Mouse (Mus musculus): ENCODE measurements around the gene Krt33b. TPM values are rescaled to one million over a fixed set of nuclear protein-coding genes. Genes with fewer than 3 reads are reported as not detected.

Gene Krt33b
- polyA plus RNA-seq, 1 experiment from 2014 or later = 0.09 TPM

DNA sequence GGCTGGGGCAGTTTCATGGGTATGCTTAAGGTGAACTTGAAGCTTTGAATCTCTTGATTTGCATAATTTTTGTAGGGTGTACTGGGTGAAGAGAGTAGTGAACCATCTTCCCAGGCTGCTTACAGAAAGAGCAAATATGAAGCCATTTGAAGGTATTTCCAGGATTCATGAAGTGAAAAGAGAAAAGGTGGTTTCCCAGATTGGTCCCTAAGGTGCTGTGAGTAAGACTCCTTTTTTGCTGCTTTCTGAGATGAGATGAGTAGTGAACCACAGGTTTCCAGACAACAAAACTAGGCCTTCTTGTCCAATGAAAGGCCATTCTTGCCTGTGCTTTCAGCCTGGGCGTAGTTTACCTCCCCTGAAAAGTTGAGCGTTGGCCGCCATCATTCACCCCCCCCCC is 41.1 kb downstream of the Krt33b start:
- Histone ChIP-seq H3K9me3 (no peaks in the 10 kb centered on the region), H3K4me2 (replicated peaks) (no peak overlapping the region), H3K27ac (no peak overlapping the region), H3K4me3 (replicated peaks) (no peak overlapping the region), H3K36me3 (no peaks in the 10 kb centered on the region), H3K9ac (no peak overlapping the region), H3K27me3 (replicated peaks) (no peaks in the 10 kb centered on the region), H3K4me1 (replicated peaks) (no peaks in the 10 kb centered on the region)
- 91% methylated on average over 3 of the region's 3 CpGs for WGBS
- ATAC-seq = no peak

DNA sequence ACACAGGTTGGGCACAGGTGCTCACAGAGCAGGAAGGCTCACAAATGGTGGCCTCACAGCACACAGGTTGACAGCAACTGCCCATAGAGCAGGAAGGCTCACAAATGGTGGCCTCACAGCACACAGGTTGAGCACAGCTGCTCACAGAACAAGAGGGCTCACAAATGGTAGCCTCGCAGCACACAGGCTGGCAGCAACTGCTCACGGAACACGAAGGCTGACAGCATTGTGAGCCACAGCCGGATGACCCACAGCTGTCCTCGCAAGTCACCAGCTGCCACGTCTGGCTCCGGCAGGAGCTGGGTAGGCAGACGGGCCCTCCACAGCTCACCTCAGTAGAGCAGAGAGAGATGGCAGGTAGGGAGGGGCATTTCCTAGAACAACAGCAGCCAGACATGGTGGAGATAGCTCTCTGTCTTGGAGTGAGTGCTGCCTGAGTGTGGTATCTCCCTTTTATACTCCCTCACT is 43.5 kb downstream of the Krt33b start, which contains the start of gene Krtap16-1:
Gene Krtap16-1, minus strand, starts transcription at position 418 of the 468 bp plus-strand sequence.
- WGBS = 75% methylated on average over 8 of the region's 8 CpGs
- no peak for ATAC-seq
- H3K4me1 ChIP-seq (replicated peaks) = no peaks in the 10 kb centered on the region

DNA sequence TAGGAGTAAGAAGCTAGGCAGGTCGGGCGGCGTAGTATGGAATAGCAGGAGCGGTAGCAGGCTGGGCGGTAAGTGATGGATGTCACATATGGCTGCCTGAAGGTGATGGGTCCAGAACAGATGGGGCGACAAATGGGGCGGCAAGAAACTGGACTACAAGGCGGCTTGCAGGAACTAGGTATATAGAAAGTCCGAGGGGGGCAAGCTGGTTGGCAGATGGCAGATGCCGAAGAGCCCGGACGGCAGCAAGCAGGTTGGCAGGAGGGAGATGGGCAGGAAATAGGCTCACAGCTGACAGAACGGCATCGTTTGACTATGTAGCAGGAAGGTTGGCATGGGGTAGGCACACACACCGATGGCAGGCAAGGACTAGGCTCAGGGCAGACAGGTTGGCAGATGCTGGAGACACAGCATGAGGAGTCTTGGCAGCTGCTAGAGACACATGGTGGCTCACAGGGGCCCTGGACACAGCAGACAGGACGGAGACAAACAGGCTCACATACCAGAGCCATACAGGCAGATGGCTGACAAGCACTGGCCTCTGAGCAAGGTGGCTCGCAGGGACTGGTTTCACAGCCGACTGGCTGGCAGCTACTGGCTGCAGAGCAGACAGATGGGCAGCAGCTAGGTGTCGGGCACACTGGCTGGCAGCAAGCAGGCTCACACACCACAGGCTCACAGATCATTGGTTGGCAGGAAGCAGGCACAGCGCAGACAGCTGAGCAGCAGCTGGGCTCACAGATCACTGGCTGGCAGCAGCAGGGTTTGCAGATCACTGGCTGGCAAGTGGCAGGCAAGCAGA is 44.2 kb downstream of the Krt33b start:
- H3K27me3 ChIP-seq (replicated peaks) = no peaks in the 10 kb centered on the region
- H3K36me3 ChIP-seq = no peaks in the 10 kb centered on the region
- no peak overlapping the region for H3K4me3 ChIP-seq (replicated peaks)
- no peak overlapping the region for H3K4me2 ChIP-seq (replicated peaks)
- H3K27ac ChIP-seq = no peak overlapping the region
- H3K9me3 ChIP-seq = no peaks in the 10 kb centered on the region
- no peak for ATAC-seq
- 78% methylated on average over 20 of the region's 20 CpGs for WGBS
- H3K9ac ChIP-seq = no peak overlapping the region
- H3K4me1 ChIP-seq (replicated peaks) = no peaks in the 10 kb centered on the region

More for the DNA sequence above, 43.5 kb downstream of the Krt33b start, which contains the start of gene Krtap16-1:
- Histone ChIP-seq H3K27me3 (replicated peaks) (no peaks in the 10 kb centered on the region), H3K4me2 (replicated peaks) (no peak within 1 kb of the TSS), H3K9me3 (no peaks in the 10 kb centered on the region), H3K27ac (no peak within 1 kb of the TSS), H3K36me3 (no peaks in the 10 kb centered on the region), H3K4me3 (replicated peaks) (no peak within 1 kb of the TSS), H3K9ac (no peak within 1 kb of the TSS)

DNA sequence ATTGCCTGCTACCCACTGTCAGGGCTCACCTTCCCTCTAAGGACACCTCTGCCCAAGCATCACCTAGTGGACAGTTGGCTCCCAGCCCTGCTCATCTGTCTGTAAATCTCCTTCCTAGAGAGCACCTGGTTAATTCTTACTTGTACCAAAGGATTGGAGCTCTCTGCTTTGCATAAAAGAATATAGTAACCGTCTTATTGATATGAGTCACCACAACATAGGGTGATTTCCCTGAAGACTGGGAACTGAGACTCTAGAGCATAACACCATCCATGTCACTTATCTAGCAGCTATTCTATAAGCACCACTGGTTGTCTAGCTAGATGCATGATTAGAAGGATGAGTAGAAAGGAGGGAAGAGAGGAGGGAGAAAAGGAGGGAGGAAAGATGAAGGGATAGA is 46.2 kb downstream of the Krt33b start:
- 94% methylated on average over 1 of the region's 1 CpGs for WGBS
- no peak for ATAC-seq
- Histone ChIP-seq H3K9ac (no peak overlapping the region), H3K27ac (no peak overlapping the region), H3K9me3 (no peaks in the 10 kb centered on the region), H3K27me3 (replicated peaks) (no peaks in the 10 kb centered on the region), H3K4me1 (replicated peaks) (no peaks in the 10 kb centered on the region), H3K4me2 (replicated peaks) (no peak overlapping the region), H3K4me3 (replicated peaks) (no peak overlapping the region), H3K36me3 (no peaks in the 10 kb centered on the region)

DNA sequence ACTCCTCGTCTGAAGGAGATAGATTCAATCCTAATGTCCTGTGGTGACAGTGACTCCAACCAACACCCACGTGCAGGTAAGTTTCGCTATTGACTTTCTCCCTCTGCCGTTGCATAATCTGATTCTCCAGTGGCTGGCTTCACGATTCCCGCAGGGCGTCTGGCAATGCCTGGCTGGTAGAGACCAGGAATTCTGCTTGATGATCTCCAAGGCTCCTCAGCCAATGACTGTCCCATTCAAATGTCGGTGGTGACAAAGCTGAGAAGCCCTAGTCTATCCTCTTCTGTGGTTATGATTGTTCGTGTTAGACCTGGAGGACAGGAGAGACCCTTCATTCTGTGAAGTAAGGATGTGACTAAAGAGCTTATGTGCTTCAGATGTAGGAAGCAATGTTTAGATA is 46.9 kb downstream of the Krt33b start:
- H3K9me3 ChIP-seq = no peaks in the 10 kb centered on the region
- no peaks in the 10 kb centered on the region for H3K36me3 ChIP-seq
- H3K4me2 ChIP-seq (replicated peaks) = no peak overlapping the region
- ATAC-seq = no peak
- H3K9ac ChIP-seq = no peak overlapping the region
- no peaks in the 10 kb centered on the region for H3K4me1 ChIP-seq (replicated peaks)
- H3K27me3 ChIP-seq (replicated peaks) = no peaks in the 10 kb centered on the region
- H3K27ac ChIP-seq = no peak overlapping the region
- WGBS = 82% methylated on average over 9 of the region's 9 CpGs
- no peak overlapping the region for H3K4me3 ChIP-seq (replicated peaks)

DNA sequence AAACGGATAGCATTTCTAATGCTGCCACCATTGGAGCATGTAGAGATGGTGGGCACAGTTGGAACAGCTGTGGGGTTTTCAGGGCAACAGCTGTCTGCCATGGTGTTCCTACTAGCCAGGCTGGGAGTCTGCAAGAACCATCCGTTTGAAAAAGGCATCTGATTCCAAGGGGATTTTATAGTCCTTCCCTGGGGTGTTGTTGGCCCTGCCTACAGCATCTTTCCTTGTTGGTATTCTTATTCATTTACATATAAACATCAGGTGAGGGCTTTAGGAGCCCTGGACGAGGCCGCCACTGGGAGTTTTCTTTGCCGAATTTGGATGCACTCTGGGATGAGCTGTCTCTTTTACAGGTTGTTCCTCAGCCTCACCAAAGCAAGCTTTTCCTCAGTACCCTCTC is 50.7 kb downstream of the Krt33b start, which contains the start of gene Krtap29-1:
Gene Krtap29-1, minus strand, starts transcription at position 101 of the 400 bp plus-strand sequence.
- no peak for ATAC-seq
- 73% methylated on average over 5 of the region's 5 CpGs for WGBS

More for the DNA sequence above, 50.7 kb downstream of the Krt33b start, which contains the start of gene Krtap29-1:
- Histone ChIP-seq H3K27ac (no peak within 1 kb of the TSS), H3K9me3 (no peaks in the 10 kb centered on the region), H3K4me2 (replicated peaks) (no peak within 1 kb of the TSS), H3K9ac (no peak within 1 kb of the TSS), H3K27me3 (replicated peaks) (no peaks in the 10 kb centered on the region), H3K4me3 (replicated peaks) (no peak within 1 kb of the TSS), H3K36me3 (no peaks in the 10 kb centered on the region), H3K4me1 (replicated peaks) (no peaks in the 10 kb centered on the region)

Other genes with a start within 250 kb of the Krt33b start
- not detected in 2 replicates for gene Krtap4-8, start 249.2 kb downstream of the Krt33b start, polyA plus RNA-seq (2015; fragmentation: Nextera tagmentation; extraction: Ambion mirVana)
- gene Krtap4-9, start 244.7 kb downstream of the Krt33b start, polyA plus RNA-seq (2015; fragmentation: Nextera tagmentation; extraction: Ambion mirVana) = not detected in 2 replicates
- gene Gm11596, start 236.4 kb downstream of the Krt33b start, polyA plus RNA-seq (2015; fragmentation: Nextera tagmentation; extraction: Ambion mirVana) = not detected in 2 replicates
- not detected in 2 replicates for gene Gm11569, start 230.9 kb downstream of the Krt33b start, polyA plus RNA-seq (2015; fragmentation: Nextera tagmentation; extraction: Ambion mirVana)
- gene Gm11554, start 225.4 kb downstream of the Krt33b start, polyA plus RNA-seq (2015; fragmentation: Nextera tagmentation; extraction: Ambion mirVana) = not detected in 2 replicates
- not detected in 2 replicates for gene Krtap4-13, start 220.0 kb downstream of the Krt33b start, polyA plus RNA-seq (2015; fragmentation: Nextera tagmentation; extraction: Ambion mirVana)
- not detected in 2 replicates for gene Gm11564, start 214.2 kb downstream of the Krt33b start, polyA plus RNA-seq (2015; fragmentation: Nextera tagmentation; extraction: Ambion mirVana)
- gene 2300003K06Rik, start 191.8 kb downstream of the Krt33b start, polyA plus RNA-seq (2015; fragmentation: Nextera tagmentation; extraction: Ambion mirVana) = not detected in 2 replicates
- gene Krtap4-16, start 178.3 kb downstream of the Krt33b start, polyA plus RNA-seq (2015; fragmentation: Nextera tagmentation; extraction: Ambion mirVana) = not detected in 2 replicates
- not detected in 2 replicates for gene Gm11568, start 172.0 kb downstream of the Krt33b start, polyA plus RNA-seq (2015; fragmentation: Nextera tagmentation; extraction: Ambion mirVana)
- not detected in 2 replicates for gene Gm11559, start 165.4 kb downstream of the Krt33b start, polyA plus RNA-seq (2015; fragmentation: Nextera tagmentation; extraction: Ambion mirVana)
- not detected in 2 replicates for gene Krtap9-1, start 156.5 kb downstream of the Krt33b start, polyA plus RNA-seq (2015; fragmentation: Nextera tagmentation; extraction: Ambion mirVana)
- gene Gm11567, start 150.7 kb downstream of the Krt33b start, polyA plus RNA-seq (2015; fragmentation: Nextera tagmentation; extraction: Ambion mirVana) = not detected in 2 replicates
- not detected in 2 replicates for gene Krtap31-1, start 121.9 kb downstream of the Krt33b start, polyA plus RNA-seq (2015; fragmentation: Nextera tagmentation; extraction: Ambion mirVana)
- gene Gm11565, start 115.1 kb downstream of the Krt33b start, polyA plus RNA-seq (2015; fragmentation: Nextera tagmentation; extraction: Ambion mirVana) = not detected in 2 replicates
- not detected in 2 replicates for gene Krtap31-2, start 93.6 kb downstream of the Krt33b start, polyA plus RNA-seq (2015; fragmentation: Nextera tagmentation; extraction: Ambion mirVana)
- gene Krtap9-5, start 81.4 kb downstream of the Krt33b start, polyA plus RNA-seq (2015; fragmentation: Nextera tagmentation; extraction: Ambion mirVana) = not detected in 2 replicates
- not detected in 2 replicates for gene Krtap29-1, start 50.8 kb downstream of the Krt33b start, polyA plus RNA-seq (2015; fragmentation: Nextera tagmentation; extraction: Ambion mirVana)
- gene Krtap16-1, start 43.3 kb downstream of the Krt33b start, polyA plus RNA-seq (2015; fragmentation: Nextera tagmentation; extraction: Ambion mirVana) = not detected in 2 replicates
- gene Krtap17-1, start 35.9 kb downstream of the Krt33b start, polyA plus RNA-seq (2015; fragmentation: Nextera tagmentation; extraction: Ambion mirVana) = 0.26 TPM in 1 of 2 replicates, not detected in the other
- gene Krt33a, start 13.7 kb downstream of the Krt33b start, polyA plus RNA-seq (2015; fragmentation: Nextera tagmentation; extraction: Ambion mirVana) = not detected in 2 replicates
- not detected in 2 replicates for gene Krt34, start 11.7 kb upstream of the Krt33b start, polyA plus RNA-seq (2015; fragmentation: Nextera tagmentation; extraction: Ambion mirVana)
- not detected in 2 replicates for gene Krt31, start 20.7 kb upstream of the Krt33b start, polyA plus RNA-seq (2015; fragmentation: Nextera tagmentation; extraction: Ambion mirVana)
- gene Krt32, start 58.4 kb upstream of the Krt33b start, polyA plus RNA-seq (2015; fragmentation: Nextera tagmentation; extraction: Ambion mirVana) = 0.11 TPM in 1 of 2 replicates, not detected in the other
- gene Krt35, start 66.4 kb upstream of the Krt33b start, polyA plus RNA-seq (2015; fragmentation: Nextera tagmentation; extraction: Ambion mirVana) = not detected in 2 replicates
- gene Krt36, start 75.8 kb upstream of the Krt33b start, polyA plus RNA-seq (2015; fragmentation: Nextera tagmentation; extraction: Ambion mirVana) = not detected in 2 replicates
- 0.50 and 0.58 TPM in 2 replicates for gene Krt13, start 91.7 kb upstream of the Krt33b start, polyA plus RNA-seq (2015; fragmentation: Nextera tagmentation; extraction: Ambion mirVana)
- gene Krt15, start 106.1 kb upstream of the Krt33b start, polyA plus RNA-seq (2015; fragmentation: Nextera tagmentation; extraction: Ambion mirVana) = 4.7 and 5.9 TPM in 2 replicates
- 743 and 782 TPM in 2 replicates for gene Krt19, start 118.8 kb upstream of the Krt33b start, polyA plus RNA-seq (2015; fragmentation: Nextera tagmentation; extraction: Ambion mirVana)
- not detected in 2 replicates for gene Krt9, start 163.4 kb upstream of the Krt33b start, polyA plus RNA-seq (2015; fragmentation: Nextera tagmentation; extraction: Ambion mirVana)
- 8.6 and 9.6 TPM in 2 replicates for gene Krt14, start 177.7 kb upstream of the Krt33b start, polyA plus RNA-seq (2015; fragmentation: Nextera tagmentation; extraction: Ambion mirVana)
- gene Krt16, start 219.0 kb upstream of the Krt33b start, polyA plus RNA-seq (2015; fragmentation: Nextera tagmentation; extraction: Ambion mirVana) = not detected in 2 replicates
- 11.6 and 12.7 TPM in 2 replicates for gene Krt17, start 231.2 kb upstream of the Krt33b start, polyA plus RNA-seq (2015; fragmentation: Nextera tagmentation; extraction: Ambion mirVana)
- gene Krt42, start 240.0 kb upstream of the Krt33b start, polyA plus RNA-seq (2015; fragmentation: Nextera tagmentation; extraction: Ambion mirVana) = not detected in 2 replicates

Measured in intestine, embryonic 15.5 days (tissue).